Mouse (Mus musculus): ENCODE results near the gene Tdrkh.

- TF ChIP-seq CTCF (IDR thresholded peaks at IDR 0.05; ENCODE audit: low read depth, low read length) (no peak), POLR2A (IDR thresholded peaks at IDR 0.05; ENCODE audit: insufficient read depth, low read length) (no peak)
Observed at GRCm38 (mm10) chr3:94398217-94398616, 14.9 kb upstream of the Tdrkh start, which contains the start of gene Lingo4.
